In the genomic region with DNA sequence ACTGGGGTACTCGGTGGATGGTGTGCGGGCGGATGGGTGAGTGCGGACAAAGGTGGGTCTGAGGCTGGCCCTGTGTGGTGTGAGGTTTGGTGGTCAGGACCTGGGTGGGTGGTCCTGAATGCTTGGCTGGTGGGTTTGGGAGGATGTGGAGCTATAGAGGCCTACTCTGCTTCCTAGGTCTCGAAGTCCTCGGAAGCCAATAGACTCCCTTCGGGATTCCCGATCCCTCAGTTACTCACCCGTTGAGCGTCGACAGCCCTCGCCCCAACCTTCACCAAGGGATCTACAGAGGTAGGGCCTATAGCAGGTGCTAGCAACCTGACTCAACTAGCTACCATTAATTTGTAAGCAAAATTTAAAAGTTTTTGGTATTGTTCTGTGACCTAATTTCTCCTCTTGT, we compare ENCODE assay signal across 2 mouse cellular contexts.
TF ChIP-seq lines count a peak whose summit lies in the region.

No protein-coding gene starts in this region.

TF ChIP-seq in CH12.LX, 34 proteins besides CTCF, POLR2A, EP300 and RAD21:
- TF ChIP-seq POLR2AphosphoS2 (IDR thresholded peaks at IDR 0.05; ENCODE audit: low read depth, low read length) = peak; percentile 96
- no peak for TF ChIP-seq MXI1 (IDR thresholded peaks at IDR 0.05; ENCODE audit: low read depth, low read length)
- TF ChIP-seq ZC3H11A (IDR thresholded peaks at IDR 0.05; ENCODE audit: low read depth, low read length) = no peak

TF ChIP-seq in MEL, 35 proteins besides CTCF, POLR2A, EP300 and RAD21:
- TF ChIP-seq ETS1 (IDR thresholded peaks at IDR 0.05; ENCODE audit: low read depth, low read length) = no peak
- TF ChIP-seq SIN3A (IDR thresholded peaks at IDR 0.05; ENCODE audit: low read length) = no peak
- TF ChIP-seq NELFE (IDR thresholded peaks at IDR 0.05; ENCODE audit: low read depth, low read length) = 0 out of 2 replicates have a peak, but pooled peaks have one; percentile 18
- no peak for TF ChIP-seq MEF2A (IDR thresholded peaks at IDR 0.05; ENCODE audit: extremely low read depth, insufficient replicate concordance, low read depth, low read length, poor library complexity, severe bottlenecking)
- 0 out of 2 replicates have a peak, but pooled peaks have one; percentile 58 for TF ChIP-seq POLR2AphosphoS2 (IDR thresholded peaks at IDR 0.05; ENCODE audit: low read length)
